Mouse (Mus musculus) ES-Bruce4 (cell line): ENCODE data around the gene Clp1.

Experiments used
- CTCF ChIP-seq: IDR thresholded peaks from one replicate; pipeline ENCODE4 v1.8.1; 2011; ENCODE audit warnings: low read depth, low read length
- EP300 ChIP-seq: IDR thresholded peaks from 2 replicates; pipeline ENCODE4 v1.6.1; 2011; ENCODE audit warnings: low read depth, low read length; ENCODE audit not compliant: insufficient read depth
- POLR2A ChIP-seq: IDR thresholded peaks from one replicate; pipeline ENCODE4 v1.8.1; 2011; ENCODE audit warnings: low read length; ENCODE audit not compliant: insufficient read depth

DNA sequence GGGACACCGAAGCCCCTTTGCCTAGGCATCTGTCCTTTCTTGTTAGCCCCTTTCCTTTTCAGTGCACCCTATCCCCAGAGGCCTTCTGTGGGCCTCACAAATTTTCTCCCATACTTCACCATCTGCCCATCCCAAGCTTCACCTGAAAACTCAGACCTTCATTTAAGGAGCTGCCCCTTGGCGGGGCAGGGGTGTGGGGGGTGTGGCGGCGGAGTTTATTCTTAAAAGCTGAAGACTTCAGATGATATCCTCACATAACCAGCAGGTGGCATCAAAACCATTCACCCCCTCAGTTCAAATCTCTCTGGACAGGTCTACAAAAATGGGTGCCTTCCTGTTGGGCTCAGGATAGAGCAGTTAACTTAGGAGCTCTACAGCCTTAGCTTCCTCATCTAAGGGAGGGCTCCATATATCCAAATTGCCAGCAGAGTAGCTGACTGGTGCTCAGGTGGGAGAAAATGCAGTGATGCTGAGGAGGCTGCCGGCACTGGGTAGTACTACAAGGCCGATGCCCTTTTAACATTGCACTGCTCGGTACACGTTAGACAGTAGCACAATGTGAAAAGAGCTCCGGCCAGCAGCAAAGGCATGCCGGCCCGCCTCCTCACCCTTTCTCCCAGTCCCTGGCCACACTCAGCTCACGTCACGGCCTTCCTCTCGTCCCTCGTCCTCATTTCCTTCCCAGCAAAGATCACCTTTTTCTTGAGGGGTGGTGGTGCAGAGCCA is 13.6 kb upstream of the Clp1 start:
- no peak for TF ChIP-seq CTCF
- no peak for TF ChIP-seq POLR2A
- TF ChIP-seq EP300 = no peak
